Mouse (Mus musculus) erythroblast, embryonic 14.5 days (primary cell): ENCODE data around the gene Slc20a1.

ENCODE experiments used
- GATA1 ChIP-seq: IDR thresholded peaks from 2 replicates; pipeline ENCODE4 v1.6.1; 2012; ENCODE audit warnings: low read length, inconsistent platforms, mixed read lengths
- TAL1 ChIP-seq: IDR thresholded peaks from 3 replicates; pipeline ENCODE4 v1.6.1; 2012; ENCODE audit warnings: low read length, inconsistent platforms, mixed read lengths

- TF ChIP-seq GATA1: no peak
- TF ChIP-seq TAL1: no peak
These were observed 8.3 kb downstream of the Slc20a1 start for GRCm38 (mm10) chr2:129206824-129207223.
